Comparison of ENCODE assay signal across 1 mouse cellular context in the genomic region with DNA sequence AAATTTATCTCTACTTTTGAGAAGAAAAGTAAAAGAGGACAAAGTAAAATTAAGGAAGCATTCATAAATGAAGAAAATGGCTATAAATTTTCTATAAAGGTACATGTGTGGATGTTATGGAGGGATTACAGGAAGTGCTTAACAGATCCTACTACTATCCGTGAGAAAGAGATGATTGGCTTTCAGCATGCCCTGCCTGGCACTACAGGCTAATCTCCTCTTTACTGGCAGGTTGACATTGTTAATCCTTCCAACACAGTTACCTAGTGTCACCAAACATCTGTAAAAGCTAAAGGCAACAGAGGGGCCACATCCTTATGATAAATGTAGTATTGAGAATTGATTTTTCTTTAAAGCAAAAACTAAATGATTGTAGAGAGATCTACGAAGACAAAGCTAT.
TF ChIP-seq lines count a peak whose summit lies in the region.

No protein-coding gene starts in this region.

TF ChIP-seq in MEL, 35 proteins besides CTCF, POLR2A, EP300 and RAD21:
- TF ChIP-seq MAFK (IDR thresholded peaks at IDR 0.05; ENCODE audit: borderline replicate concordance, low read depth, low read length) (no peak), ZKSCAN1 (IDR thresholded peaks at IDR 0.05; ENCODE audit: low read depth, low read length) (no peak), SIN3A (IDR thresholded peaks at IDR 0.05; ENCODE audit: low read length) (no peak), TCF12 (IDR thresholded peaks at IDR 0.05; ENCODE audit: low read depth, low read length) (0 out of 2 replicates have a peak, but pooled peaks have one; percentile 7), KAT2A (conservative IDR thresholded peaks at IDR 0.05; ENCODE audit: low read depth, low read length) (no peak), GABPA (IDR thresholded peaks at IDR 0.05; ENCODE audit: low read depth, low read length) (no peak)
